Mouse (Mus musculus): ENCODE measurements around the gene Synrg. TPM values are rescaled to one million over a fixed set of nuclear protein-coding genes. Genes with fewer than 3 reads are reported as not detected.

Synrg gene
- polyA plus RNA-seq, 1 experiment = 21.0 TPM

- Histone ChIP-seq H3K27me3 (replicated peaks; ENCODE audit: control insufficient read depth, insufficient read depth, low read length) (no peaks in the 10 kb centered on the region), H3K4me1 (ENCODE audit: control insufficient read depth, insufficient read depth, low read length) (no peaks in the 10 kb centered on the region; the same call in 1 of the 2 replicates), H3K27ac (ENCODE audit: insufficient read depth, low read depth, low read length) (no peak overlapping the region), H3K4me3 (ENCODE audit: insufficient read depth, low read depth, low read length) (no peak overlapping the region), H3K36me3 (ENCODE audit: control insufficient read depth, insufficient read depth, low read length) (no peaks in the 10 kb centered on the region)
- TF ChIP-seq CTCF (conservative IDR thresholded peaks at IDR 0.05; ENCODE audit: insufficient read depth, insufficient read length, low read depth, low read length) (no peak), POLR2A (IDR thresholded peaks at IDR 0.05; ENCODE audit: low read depth, low read length) (no peak)
- 78% methylated on average over 8 of the region's 8 CpGs for WGBS
- no peak for DNase-seq
Measured at GRCm38 (mm10) chr11:84090572-84090971, 126.3 kb downstream of the Synrg start.

Other genes starting within 250 kb of the Synrg start
- 0.77 and 1.9 TPM in 2 replicates for gene Wfdc21, start 217.5 kb upstream of the Synrg start, polyA plus RNA-seq (2012; rRNA removed)
- gene Heatr6, start 210.7 kb upstream of the Synrg start, polyA plus RNA-seq (2012; rRNA removed) = 10.9 and 12.0 TPM in 2 replicates
- 161 and 172 TPM in 2 replicates for gene Hnf1b, start 114.4 kb upstream of the Synrg start, polyA plus RNA-seq (2012; rRNA removed)
- 5.5 and 7.2 TPM in 2 replicates for gene Ddx52, start 22.4 kb upstream of the Synrg start, polyA plus RNA-seq (2012; rRNA removed)
- gene Dusp14, start 104.8 kb downstream of the Synrg start, polyA plus RNA-seq (2012; rRNA removed) = 60.3 and 65.0 TPM in 2 replicates
- 5.2 and 5.6 TPM in 2 replicates for gene Tada2a, start 165.2 kb downstream of the Synrg start, polyA plus RNA-seq (2012; rRNA removed)
- gene Acaca, start 165.2 kb downstream of the Synrg start, polyA plus RNA-seq (2012; rRNA removed) = 38.5 and 41.9 TPM in 2 replicates
- gene Gm11437, start 203.0 kb downstream of the Synrg start, polyA plus RNA-seq (2012; rRNA removed) = not detected in 2 replicates

Measured in kidney, adult 2 months (tissue).